In genomic region chr2:167891908-167892307, GRCm38 (mm10) we compare ENCODE assay signal across 8 mouse cellular contexts. TPM values are rescaled to one million over a fixed set of nuclear protein-coding genes. Genes with fewer than 3 reads are reported as not detected.
DNase-seq lines count a peak whose midpoint lies in the region; ATAC-seq lines count a peak whose summit lies in the region.

No protein-coding gene starts in this region.

- no peaks in the 10 kb centered on the region for H3K9me3 ChIP-seq in forebrain, embryonic 10.5 days
- no peaks in the 10 kb centered on the region for H3K9me3 ChIP-seq in forebrain, embryonic 15.5 days
- no peaks in the 10 kb centered on the region for H3K9me3 ChIP-seq in stomach, embryonic 14.5 days (ENCODE audit: control insufficient read depth, low read depth, low read length)

- H3K4me1 ChIP-seq in forebrain, embryonic 10.5 days, result peaks cover 22% of the 10 kb centered on the region
- H3K4me1 ChIP-seq in forebrain, embryonic 15.5 days, result peaks cover 8% of the 10 kb centered on the region; the same call in 1 of the 2 replicates
- H3K4me1 ChIP-seq in stomach, embryonic 14.5 days (ENCODE audit: control insufficient read depth, insufficient read depth, low read length), result peaks cover 11% of the 10 kb centered on the region; the same call in 1 of the 2 replicates

- H3K9ac ChIP-seq in forebrain, embryonic 15.5 days (replicated peaks), result no peak overlapping the region
- H3K9ac ChIP-seq in stomach, embryonic 14.5 days (replicated peaks; ENCODE audit: low read depth, low read length), result no peak overlapping the region

- no peak overlapping the region for H3K4me2 ChIP-seq in forebrain, embryonic 15.5 days (replicated peaks)
- H3K4me2 ChIP-seq in stomach, embryonic 14.5 days (replicated peaks; ENCODE audit: low read depth, low read length), result no peak overlapping the region

- 12% methylated on average over 9 of the region's 9 CpGs for WGBS in forebrain, embryonic 10.5 days
- 15% methylated on average over 9 of the region's 9 CpGs for WGBS in forebrain, embryonic 15.5 days
- 22% methylated on average over 9 of the region's 9 CpGs for WGBS in stomach, embryonic 14.5 days

- no peaks in the 10 kb centered on the region for H3K36me3 ChIP-seq in forebrain, embryonic 10.5 days (replicated peaks)
- no peaks in the 10 kb centered on the region for H3K36me3 ChIP-seq in forebrain, embryonic 15.5 days
- H3K36me3 ChIP-seq in stomach, embryonic 14.5 days (ENCODE audit: control insufficient read depth, insufficient read depth, low read length), result no peaks in the 10 kb centered on the region

- H3K27me3 ChIP-seq in forebrain, embryonic 10.5 days (ENCODE audit: poor library complexity, severe bottlenecking), result peaks cover 92% of the 10 kb centered on the region
- peaks cover 16% of the 10 kb centered on the region; the same call in 1 of the 2 replicates for H3K27me3 ChIP-seq in forebrain, embryonic 15.5 days
- no peaks in the 10 kb centered on the region for H3K27me3 ChIP-seq in stomach, embryonic 14.5 days (ENCODE audit: control insufficient read depth, insufficient read depth, low read length)

- DNase-seq in forebrain, embryonic 10.5 days (ENCODE audit: extremely low spot score, low spot score), result peak; percentile 60
- peak; percentile 81 for DNase-seq in R1 (ENCODE audit: low read depth, low spot score)
- peak; percentile 80 for DNase-seq in embryo, embryonic 9.5 days (ENCODE audit: extremely low spot score)
- peak; percentile 8 to 61 for DNase-seq in left cerebral cortex, postnatal 10 days (ENCODE audit: extremely low spot score in 1 of 2, low spot score in 2 of 2)

- H3K4me3 ChIP-seq in forebrain, embryonic 10.5 days, result no peak overlapping the region
- no peak overlapping the region for H3K4me3 ChIP-seq in forebrain, embryonic 15.5 days
- no peak overlapping the region for H3K4me3 ChIP-seq in stomach, embryonic 14.5 days (ENCODE audit: low read depth, low read length)

- intact Hi-C loops in left cerebral cortex, postnatal 10 days (cut with DNase I), result loop anchor here (10.0 kb wide), 1 partner anchor 357 kb away; the partner anchor contains the start of gene Snai1

- no peak overlapping the region for H3K27ac ChIP-seq in forebrain, embryonic 10.5 days
- H3K27ac ChIP-seq in forebrain, embryonic 15.5 days (replicated peaks), result no peak overlapping the region
- no peak overlapping the region for H3K27ac ChIP-seq in stomach, embryonic 14.5 days (ENCODE audit: low read length)

- ATAC-seq in forebrain, embryonic 15.5 days (replicated peaks), result no peak
- ATAC-seq in hematopoietic stem cell, adult 5-6 weeks (replicated peaks in 1 of 2; ENCODE audit: insufficient read depth in 1 of 2, low FRiP score in 2 of 2, low TSS enrichment in 1 of 2, low read depth in 1 of 2, poor library complexity in 2 of 2, severe bottlenecking in 2 of 2), result peak; percentile 57 to 68
- peak; percentile 39 for ATAC-seq in megakaryocyte-erythroid progenitor cell, adult 5-6 weeks (replicated peaks; ENCODE audit: low FRiP score, low TSS enrichment, poor library complexity, severe bottlenecking)
- peak; percentile 19; the same call in 1 of the 2 replicates for ATAC-seq in stomach, embryonic 14.5 days (ENCODE audit: insufficient number of reproducible peaks, insufficient read depth, low FRiP score, low read depth)

RNA-seq across cellular contexts. Expression of gene Ptpn1, which starts 39.9 kb away (rescaled TPM):
- polyA plus RNA-seq in forebrain, embryonic 10.5 days (2016; fragmentation: Nextera tagmentation; extraction: Ambion mirVana), result 66.0 and 66.4 TPM in 2 replicates
- 95.0 and 105 TPM in 2 replicates for polyA plus RNA-seq in forebrain, embryonic 15.5 days (2015; fragmentation: Nextera tagmentation; extraction: Ambion mirVana)
- 37.1 and 61.6 TPM in 2 replicates for total RNA-seq in hematopoietic stem cell, adult 5-6 weeks (2017)
- total RNA-seq in left cerebral cortex, postnatal 10 days (2021), result 10 to 100 TPM; 54.8 to 65.3 TPM
- 24.3 and 29.1 TPM in 2 replicates for total RNA-seq in megakaryocyte-erythroid progenitor cell, adult 5-6 weeks (2014; fragmentation: Nextera tagmentation)
- total RNA-seq in megakaryocyte-erythroid progenitor cell, adult 5-6 weeks (2017), result 31.9 and 56.4 TPM in 2 replicates
- polyA plus RNA-seq in stomach, embryonic 14.5 days (2014; fragmentation: Nextera tagmentation; extraction: Ambion mirVana), result 41.0 and 42.7 TPM in 2 replicates
